Mouse (Mus musculus) c-Kit-positive CD71-positive TER-119-positive erythroid progenitor cells, embryonic 14.5 days (primary cell): ENCODE measurements around the gene Cavin1.

ENCODE experiments used
- DNase-seq: peaks from one replicate; pipeline ENCODE4 v3.0.0-alpha.2; 2013; ENCODE audit warnings: low spot score

The Cavin1 gene

GRCm38 (mm10) chr11:100981236-100981635 lies 10.5 kb upstream of the Cavin1 start:
- no peak for DNase-seq

DNA sequence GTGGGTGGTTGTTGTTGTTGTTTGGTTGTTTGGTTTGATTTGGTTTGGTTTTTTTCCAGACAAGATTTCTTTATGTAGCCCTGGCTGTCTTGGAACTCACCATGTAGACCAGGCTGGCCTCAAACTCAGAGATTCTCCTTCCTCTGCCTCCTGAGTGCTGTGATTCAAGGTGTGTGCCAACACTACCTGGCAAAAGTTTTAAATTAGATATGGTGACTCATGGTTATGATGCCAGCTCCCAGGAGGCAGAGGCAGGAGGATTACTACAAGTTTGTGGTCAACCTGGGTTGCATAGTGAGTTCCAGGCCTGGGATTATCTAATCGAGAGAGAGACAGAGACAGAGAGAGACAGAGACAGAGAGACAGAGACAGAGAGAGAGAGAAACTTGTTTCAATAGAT lies 9.8 kb upstream of the Cavin1 start:
- no peak for DNase-seq

- no peak for DNase-seq
These were observed 9.2 kb upstream of the Cavin1 start for GRCm38 (mm10) chr11:100979887-100980286.

- no peak for DNase-seq
These were observed 4.6 kb upstream of the Cavin1 start for GRCm38 (mm10) chr11:100975241-100975640.

DNA sequence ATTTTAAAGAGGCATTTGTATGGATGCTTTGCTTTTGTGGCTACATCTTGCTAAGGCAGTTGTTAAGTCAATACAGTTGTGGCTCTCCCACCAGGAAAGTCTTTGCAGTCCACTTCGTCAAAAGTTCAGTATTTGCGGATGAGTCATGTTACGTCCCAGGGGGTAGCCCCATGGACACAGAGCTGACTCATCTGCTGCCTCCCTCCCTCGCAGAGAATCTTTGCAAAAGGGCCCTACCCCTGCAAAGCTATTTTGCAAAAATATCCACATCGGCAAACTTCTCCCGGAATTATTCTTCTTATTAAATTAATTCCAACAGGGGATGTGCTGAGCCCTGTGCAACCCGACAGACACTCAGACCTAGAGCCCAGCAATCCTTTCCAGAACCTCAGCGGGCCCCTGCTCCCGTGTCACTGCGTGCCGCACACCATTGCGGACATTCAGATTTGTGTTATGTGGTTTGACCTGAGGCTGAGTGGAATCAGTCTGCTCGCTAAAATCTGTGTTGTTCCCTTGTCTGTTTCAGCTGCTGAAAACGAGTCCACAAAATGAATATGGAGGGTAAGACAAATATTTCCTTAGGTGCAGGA lies 3.8 kb upstream of the Cavin1 start:
- DNase-seq = no peak

GRCm38 (mm10) chr11:100973245-100973644 lies 2.6 kb upstream of the Cavin1 start:
- no peak for DNase-seq

GRCm38 (mm10) chr11:100971455-100971854 lies 768 bp upstream of the Cavin1 start:
- no peak for DNase-seq

GRCm38 (mm10) chr11:100969744-100970556 lies 737 bp downstream of the Cavin1 start:
- DNase-seq = no peak

- no peak for DNase-seq
These were observed 1.4 kb downstream of the Cavin1 start for GRCm38 (mm10) chr11:100969189-100969743.

- no peak for DNase-seq
These were observed 2.2 kb downstream of the Cavin1 start for GRCm38 (mm10) chr11:100968501-100968900.

DNA sequence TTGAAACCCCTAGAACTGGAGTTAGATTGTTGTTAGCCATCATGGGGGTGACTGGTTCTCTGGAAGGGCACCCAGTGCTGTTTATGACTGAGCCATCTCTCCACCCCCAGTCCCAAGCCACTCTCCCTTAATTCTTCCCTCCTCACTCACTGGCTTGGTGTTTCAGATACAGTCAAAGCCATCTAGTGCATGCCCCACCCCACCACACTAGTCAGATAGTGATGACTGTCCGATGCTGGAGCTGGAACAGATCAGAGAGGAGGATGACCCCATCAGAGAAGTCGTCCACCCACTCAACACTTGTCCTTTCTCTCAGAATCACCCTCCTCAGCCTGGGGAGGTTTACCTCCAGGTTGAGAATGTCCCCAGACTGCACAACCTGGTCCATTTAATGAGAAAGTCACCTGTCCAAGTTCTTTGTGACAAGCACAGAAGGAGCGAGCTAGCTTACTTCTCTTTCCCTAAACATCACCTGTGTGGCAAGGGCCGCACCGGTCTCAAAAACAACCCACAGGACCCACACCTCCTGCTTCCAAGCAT lies 2.7 kb downstream of the Cavin1 start:
- no peak for DNase-seq

- no peak for DNase-seq
These were observed 3.3 kb downstream of the Cavin1 start for GRCm38 (mm10) chr11:100967376-100967775.

- DNase-seq = no peak
These were observed 4.9 kb downstream of the Cavin1 start for GRCm38 (mm10) chr11:100965760-100966159.

GRCm38 (mm10) chr11:100964901-100965542 lies 5.7 kb downstream of the Cavin1 start:
- no peak for DNase-seq

- DNase-seq = no peak
These were observed 6.5 kb downstream of the Cavin1 start for GRCm38 (mm10) chr11:100964180-100964579.

DNA sequence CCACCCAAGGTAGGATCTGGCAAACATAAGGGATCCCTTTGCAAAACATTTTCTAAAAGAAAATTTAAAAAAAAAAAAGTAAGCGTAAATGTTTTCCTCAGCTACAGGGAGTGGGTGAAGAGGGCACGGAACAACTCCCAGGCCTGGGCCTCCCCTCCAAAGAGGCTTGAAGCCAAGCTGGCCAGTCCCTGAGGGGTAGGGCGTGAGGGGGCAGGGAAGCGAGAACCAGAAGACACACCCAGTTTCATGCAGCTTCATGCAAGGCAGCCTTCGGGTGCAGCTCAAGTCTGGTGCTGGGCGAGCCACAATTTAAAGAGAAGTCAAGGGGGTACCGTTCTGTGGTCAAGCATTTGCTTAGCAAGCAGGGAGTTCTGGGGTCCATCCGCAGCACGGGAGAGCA lies 7.0 kb downstream of the Cavin1 start:
- no peak for DNase-seq

DNA sequence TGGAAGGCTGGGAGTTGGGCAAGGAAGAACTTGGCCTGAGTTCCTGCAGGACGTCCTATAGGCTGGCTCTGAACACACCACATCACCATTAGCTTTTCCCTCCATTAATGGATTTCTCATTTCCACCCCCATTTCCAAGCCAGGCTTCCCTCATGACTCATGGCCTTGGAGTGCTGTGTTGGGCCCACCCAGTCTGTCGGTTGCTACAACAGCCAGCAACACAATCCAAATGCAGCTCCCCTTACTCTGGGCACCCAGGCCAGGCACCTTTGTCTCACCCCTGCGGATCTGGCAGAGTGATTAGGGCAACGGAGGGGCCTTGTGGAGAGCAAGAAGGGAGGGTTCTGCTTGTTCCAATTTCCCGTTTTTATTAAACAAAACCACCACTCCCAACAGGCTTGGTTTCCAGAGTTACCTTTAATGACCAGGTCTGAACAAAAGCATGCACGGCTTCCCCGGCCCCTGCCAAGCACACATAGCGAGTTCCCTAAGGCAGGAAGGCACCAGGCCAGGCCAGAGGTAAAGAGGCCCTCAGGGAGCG lies 8.2 kb downstream of the Cavin1 start:
- DNase-seq = no peak

DNA sequence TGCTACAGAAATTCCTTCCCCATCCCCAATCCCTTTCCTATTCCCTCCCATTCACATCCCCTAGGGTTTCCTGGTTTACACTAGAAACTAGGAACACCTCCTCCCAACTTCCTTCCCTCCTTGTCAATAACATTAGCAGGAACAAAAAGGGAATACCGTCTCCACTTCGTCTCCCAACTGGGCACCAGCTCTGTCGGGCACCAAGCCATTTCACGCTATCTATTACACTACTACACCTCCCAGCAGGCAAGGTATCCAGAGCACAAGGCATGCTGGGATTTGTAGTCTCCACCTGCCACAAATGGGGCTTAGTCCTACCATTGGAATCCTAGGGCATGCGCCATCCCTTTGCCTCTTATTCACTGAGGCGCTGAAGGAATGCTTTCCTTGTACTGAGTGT lies 10.1 kb downstream of the Cavin1 start:
- no peak for DNase-seq

DNA sequence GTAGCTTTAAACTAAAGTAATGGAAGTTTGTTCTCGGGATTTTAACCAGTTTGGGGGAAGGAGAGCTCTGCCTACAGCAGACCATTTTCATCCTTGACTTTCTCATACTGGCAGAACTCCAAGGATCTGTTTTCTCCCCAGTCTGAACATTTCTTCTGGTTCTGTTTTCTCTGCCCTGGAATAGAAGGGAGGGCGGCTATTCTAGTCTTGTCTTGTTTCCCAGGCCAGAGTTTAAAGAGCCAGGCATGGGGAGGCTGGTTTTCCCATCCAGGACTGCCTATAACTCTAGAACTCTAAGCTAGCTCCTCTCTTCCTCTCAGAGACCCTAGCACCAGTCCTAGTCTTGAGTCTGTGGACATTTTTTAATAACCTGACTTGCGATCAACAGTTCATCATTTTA lies 10.9 kb downstream of the Cavin1 start:
- DNase-seq = no peak

DNA sequence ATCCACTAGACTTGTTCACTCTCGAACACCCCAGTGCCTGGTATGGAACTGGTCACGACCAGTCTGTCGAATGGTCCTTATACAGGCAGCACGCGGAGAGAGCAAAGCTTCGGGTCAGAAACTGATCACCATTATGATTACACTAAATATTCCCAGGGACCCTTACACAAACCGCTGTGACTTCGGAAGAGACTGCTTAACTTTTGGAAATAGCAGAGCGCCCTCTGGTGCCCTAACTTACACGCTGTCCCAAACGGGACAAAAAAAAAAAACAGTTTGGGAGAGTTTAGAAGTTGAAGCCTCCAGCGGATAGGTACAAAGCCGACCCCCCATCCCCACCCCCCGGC lies 11.2 kb downstream of the Cavin1 start:
- peak; percentile 70 for DNase-seq

DNA sequence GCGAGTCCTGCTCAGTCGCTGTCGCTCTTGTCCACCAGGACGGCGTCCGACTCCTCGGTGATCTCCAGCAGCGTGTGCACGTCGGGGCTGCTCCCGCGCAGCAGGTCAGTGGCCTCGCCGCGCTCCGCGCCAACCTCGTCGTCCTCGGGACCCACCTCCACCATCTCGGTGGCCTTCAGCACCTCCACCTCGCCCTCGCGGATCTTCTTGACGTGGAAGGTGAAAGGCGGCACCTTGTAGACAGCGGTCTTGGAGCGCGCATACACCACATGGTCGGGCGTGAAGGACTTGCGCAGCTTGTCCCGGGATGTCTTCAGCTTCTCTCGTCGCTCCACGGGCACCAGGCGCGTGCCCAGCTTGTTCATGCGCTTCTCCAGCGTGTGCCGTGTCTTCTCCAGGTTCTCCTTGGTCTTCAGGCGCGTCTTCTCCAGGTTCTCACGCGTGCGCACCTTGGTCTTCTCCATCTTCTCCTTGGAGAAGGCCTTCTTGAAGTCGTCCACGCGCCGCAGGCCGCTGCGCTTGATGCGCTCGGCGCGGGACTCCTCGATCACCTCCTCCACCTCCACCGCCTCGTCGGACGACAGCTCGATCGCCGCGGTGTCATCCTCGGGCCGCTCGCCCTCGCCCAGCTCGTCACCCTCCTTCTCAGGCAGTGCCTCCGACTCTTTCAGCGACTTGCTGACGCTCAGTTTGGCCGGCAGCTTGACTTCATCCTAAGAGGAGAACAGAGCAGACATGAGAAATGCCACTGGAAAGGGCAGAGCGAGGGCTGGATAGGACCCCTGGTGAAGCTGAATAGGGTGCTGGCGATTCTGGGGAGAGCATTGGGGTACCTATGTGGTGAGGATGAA lies 11.8 kb downstream of the Cavin1 start:
- no peak for DNase-seq
